Mouse (Mus musculus) NIH3T3 (cell line): ENCODE measurements around the gene Pidd1.
"Not testable (repeated sequence)": the region's sequence is repeated elsewhere in the genome, so short reads cannot be mapped to it uniquely, and the experiment has no call there.

Experiments
- DNase-seq: peaks from one replicate; pipeline ENCODE4 v3.0.0-alpha.2; 2012; ENCODE audit warnings: low read depth

Gene Pidd1

GRCm38 (mm10) chr7:141458661-141459060 is 14.8 kb upstream of the Pidd1 start:
- DNase-seq, result no peak

GRCm38 (mm10) chr7:141457986-141458660 is 14.3 kb upstream of the Pidd1 start:
- DNase-seq, result peak; percentile 73

- no peak for DNase-seq
Measured at GRCm38 (mm10) chr7:141457236-141457635, 13.4 kb upstream of the Pidd1 start.

GRCm38 (mm10) chr7:141456739-141457138 is 12.9 kb upstream of the Pidd1 start:
- DNase-seq, result no peak

- peak; percentile 64 for DNase-seq
Measured at GRCm38 (mm10) chr7:141455610-141456314, 11.9 kb upstream of the Pidd1 start.

GRCm38 (mm10) chr7:141454967-141455551 is 11.2 kb upstream of the Pidd1 start, which contains the start of gene Pnpla2:
TSS of gene Pnpla2 (plus strand) at chr7:141455198.
- DNase-seq, result peak; percentile 90

GRCm38 (mm10) chr7:141453636-141454035 is 9.8 kb upstream of the Pidd1 start:
- DNase-seq, result no peak

GRCm38 (mm10) chr7:141451928-141452327 is 8.1 kb upstream of the Pidd1 start:
- DNase-seq, result no peak

- DNase-seq, result peak; percentile 91
Measured at GRCm38 (mm10) chr7:141447110-141447991, 3.5 kb upstream of the Pidd1 start, which contains the start of gene Rplp2. TSS of gene Rplp2 (plus strand) at chr7:141447370.

GRCm38 (mm10) chr7:141446374-141446773 is 2.5 kb upstream of the Pidd1 start:
- DNase-seq, result not testable (repeated sequence)

- peak; percentile 70 for DNase-seq
Measured at GRCm38 (mm10) chr7:141443081-141443821, 574 bp downstream of the Pidd1 start.

- no peak for DNase-seq
Measured at GRCm38 (mm10) chr7:141442199-141442598, 1.6 kb downstream of the Pidd1 start.

GRCm38 (mm10) chr7:141441460-141441859 is 2.4 kb downstream of the Pidd1 start:
- DNase-seq, result no peak

GRCm38 (mm10) chr7:141440613-141441012 is 3.2 kb downstream of the Pidd1 start:
- DNase-seq, result peak; percentile 64

GRCm38 (mm10) chr7:141439811-141440210 is 4.0 kb downstream of the Pidd1 start:
- DNase-seq, result no peak

- DNase-seq, result no peak
Measured at GRCm38 (mm10) chr7:141439140-141439679, 4.6 kb downstream of the Pidd1 start.

GRCm38 (mm10) chr7:141438201-141438968 is 5.4 kb downstream of the Pidd1 start:
- DNase-seq, result no peak

- DNase-seq, result peak; percentile 86
Measured at GRCm38 (mm10) chr7:141437178-141438120, 6.4 kb downstream of the Pidd1 start, which contains the start of gene Slc25a22. TSS of gene Slc25a22 (minus strand) at chr7:141437892.

GRCm38 (mm10) chr7:141436523-141436892 is 7.3 kb downstream of the Pidd1 start:
- DNase-seq, result no peak
